Mouse (Mus musculus) kidney, embryonic 15.5 days (tissue): ENCODE measurements at regions not wholly inside any gene's neighbourhood (a gene's known extent, or its start where the extent isn't known, plus 50 kb on each side); places are given as distances from the start of the nearest gene placed in this dataset.

ENCODE experiments used
- ATAC-seq: fragments of 200-750 bp; cut with Nextera tagmentation; replicated peaks from 2 replicates; pipeline ENCODE4 v1.8.0; 2017; ENCODE audit warnings: moderate TSS enrichment; ENCODE audit not compliant: low FRiP score
- H3K27ac ChIP-seq: fragments of 300-500 bp; sonication (generic); 2 replicates; pipeline ENCODE4 v1.5.1; 2015; ENCODE audit warnings: mild to moderate bottlenecking, inconsistent platforms
- H3K27me3 ChIP-seq: fragments of 300-500 bp; sonication (generic); 2 replicates; pipeline ENCODE4 v1.6.1; 2015; ENCODE audit warnings: inconsistent platforms
- H3K36me3 ChIP-seq: fragments of 300-500 bp; sonication (generic); 2 replicates; pipeline ENCODE4 v1.6.1; 2015; ENCODE audit warnings: inconsistent platforms
- H3K4me1 ChIP-seq: fragments of 300-500 bp; sonication (generic); 2 replicates; pipeline ENCODE4 v1.6.1; 2015; ENCODE audit warnings: inconsistent platforms
- H3K4me2 ChIP-seq: fragments of 300-500 bp; sonication (generic); 2 replicates; pipeline ENCODE4 v1.6.1; 2015; ENCODE audit warnings: moderate library complexity, mild to moderate bottlenecking, inconsistent platforms
- H3K4me3 ChIP-seq: fragments of 300-500 bp; sonication (generic); replicated peaks from 2 replicates; pipeline ENCODE4 v1.5.1; 2015; ENCODE audit warnings: mild to moderate bottlenecking, inconsistent platforms
- H3K9ac ChIP-seq: fragments of 300-500 bp; sonication (generic); 2 replicates; pipeline ENCODE4 v1.6.1; 2015; ENCODE audit warnings: mild to moderate bottlenecking, inconsistent platforms
- H3K9me3 ChIP-seq: fragments of 300-500 bp; sonication (generic); replicated peaks from 2 replicates; pipeline ENCODE4 v1.6.1; 2016; ENCODE audit warnings: inconsistent platforms
- WGBS: fragments of 180-500 bp; shearing (Covaris S2); methylation state at CpG from one replicate; pipeline ENCODE4 v1.1.7; 2015; ENCODE audit warnings: mixed read lengths; 5-methylcytosine and 5-hydroxymethylcytosine counted together

- 82% methylated on average over 1 of the region's 1 CpGs for WGBS
- no peak overlapping the region for H3K4me3 ChIP-seq
- no peak for ATAC-seq
- no peak overlapping the region for H3K9ac ChIP-seq
- no peaks in the 10 kb centered on the region for H3K36me3 ChIP-seq
- no peaks in the 10 kb centered on the region for H3K4me1 ChIP-seq
- no peaks in the 10 kb centered on the region for H3K27me3 ChIP-seq
- H3K27ac ChIP-seq, result no peak overlapping the region
- H3K9me3 ChIP-seq, result no peaks in the 10 kb centered on the region
- no peak overlapping the region for H3K4me2 ChIP-seq
Observed at GRCm38 (mm10) chr11:56341731-56342130, 300.9 kb upstream of the Nmur2 start.

GRCm38 (mm10) chr11:56341040-56341439 lies 300.2 kb upstream of the Nmur2 start:
- ATAC-seq, result no peak
- 72% methylated on average over 2 of the region's 2 CpGs for WGBS
- H3K4me1 ChIP-seq, result no peaks in the 10 kb centered on the region
- no peak overlapping the region for H3K9ac ChIP-seq
- H3K27me3 ChIP-seq, result no peaks in the 10 kb centered on the region
- H3K36me3 ChIP-seq, result no peaks in the 10 kb centered on the region
- no peak overlapping the region for H3K4me3 ChIP-seq
- no peak overlapping the region for H3K27ac ChIP-seq
- no peak overlapping the region for H3K4me2 ChIP-seq
- no peaks in the 10 kb centered on the region for H3K9me3 ChIP-seq

GRCm38 (mm10) chr11:56338511-56338910 lies 297.7 kb upstream of the Nmur2 start:
- WGBS, result 70% methylated on average over 2 of the region's 2 CpGs
- Histone ChIP-seq H3K27me3 (no peaks in the 10 kb centered on the region), H3K9ac (no peak overlapping the region), H3K27ac (no peak overlapping the region), H3K9me3 (no peaks in the 10 kb centered on the region), H3K4me3 (no peak overlapping the region), H3K4me2 (no peak overlapping the region), H3K36me3 (no peaks in the 10 kb centered on the region), H3K4me1 (no peaks in the 10 kb centered on the region)
- no peak for ATAC-seq

DNA sequence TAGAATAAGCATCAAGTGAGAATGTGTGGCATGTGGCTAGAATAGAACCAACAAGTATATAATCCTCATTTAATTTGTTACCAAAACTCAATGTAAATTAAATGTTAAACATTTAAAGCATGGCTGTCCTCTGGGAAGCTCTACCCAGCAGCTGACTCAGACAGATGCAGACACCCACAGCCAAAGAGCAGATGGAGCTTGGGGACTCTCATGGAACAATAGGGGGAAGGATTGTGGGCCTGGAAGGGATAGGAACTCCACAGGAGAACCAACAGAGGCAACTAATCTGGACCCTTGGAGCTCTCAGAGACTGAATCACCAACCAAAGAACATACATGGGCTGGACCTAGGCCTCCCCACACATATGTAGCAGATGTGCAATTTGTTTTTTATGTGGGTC lies 295.1 kb upstream of the Nmur2 start:
- no peak overlapping the region for H3K4me3 ChIP-seq
- H3K4me1 ChIP-seq, result no peaks in the 10 kb centered on the region
- H3K4me2 ChIP-seq, result no peak overlapping the region
- no peak overlapping the region for H3K27ac ChIP-seq
- no peaks in the 10 kb centered on the region for H3K9me3 ChIP-seq
- no peaks in the 10 kb centered on the region for H3K36me3 ChIP-seq
- ATAC-seq, result no peak
- H3K27me3 ChIP-seq, result no peaks in the 10 kb centered on the region
- no peak overlapping the region for H3K9ac ChIP-seq

DNA sequence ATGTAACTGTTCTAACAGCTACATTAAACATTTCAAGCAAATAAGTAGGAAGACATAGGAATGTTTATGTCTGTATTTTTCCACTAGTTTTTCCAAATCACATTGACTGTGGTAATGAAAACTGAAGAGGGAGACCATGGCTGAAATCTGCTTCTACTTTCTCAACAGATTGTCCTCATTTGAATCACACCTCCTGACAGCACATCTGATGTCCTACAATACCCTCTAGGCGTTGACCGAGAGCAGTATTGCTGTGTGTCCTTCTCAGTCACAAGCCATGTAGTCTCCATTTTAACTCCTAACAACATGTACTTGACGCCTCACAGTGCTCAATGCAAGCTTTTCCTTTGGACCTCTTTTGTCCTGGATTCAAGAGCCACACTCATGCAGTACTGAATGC lies 279.5 kb upstream of the Nmur2 start:
- no peak overlapping the region for H3K9ac ChIP-seq
- no peaks in the 10 kb centered on the region for H3K9me3 ChIP-seq
- no peak overlapping the region for H3K4me2 ChIP-seq
- H3K4me1 ChIP-seq, result no peaks in the 10 kb centered on the region
- H3K27ac ChIP-seq, result no peak overlapping the region
- whole genome bisulfite sequencing, result 88% methylated on average over 3 of the region's 3 CpGs
- no peaks in the 10 kb centered on the region for H3K36me3 ChIP-seq
- no peak overlapping the region for H3K4me3 ChIP-seq
- H3K27me3 ChIP-seq, result no peaks in the 10 kb centered on the region
- ATAC-seq, result no peak

DNA sequence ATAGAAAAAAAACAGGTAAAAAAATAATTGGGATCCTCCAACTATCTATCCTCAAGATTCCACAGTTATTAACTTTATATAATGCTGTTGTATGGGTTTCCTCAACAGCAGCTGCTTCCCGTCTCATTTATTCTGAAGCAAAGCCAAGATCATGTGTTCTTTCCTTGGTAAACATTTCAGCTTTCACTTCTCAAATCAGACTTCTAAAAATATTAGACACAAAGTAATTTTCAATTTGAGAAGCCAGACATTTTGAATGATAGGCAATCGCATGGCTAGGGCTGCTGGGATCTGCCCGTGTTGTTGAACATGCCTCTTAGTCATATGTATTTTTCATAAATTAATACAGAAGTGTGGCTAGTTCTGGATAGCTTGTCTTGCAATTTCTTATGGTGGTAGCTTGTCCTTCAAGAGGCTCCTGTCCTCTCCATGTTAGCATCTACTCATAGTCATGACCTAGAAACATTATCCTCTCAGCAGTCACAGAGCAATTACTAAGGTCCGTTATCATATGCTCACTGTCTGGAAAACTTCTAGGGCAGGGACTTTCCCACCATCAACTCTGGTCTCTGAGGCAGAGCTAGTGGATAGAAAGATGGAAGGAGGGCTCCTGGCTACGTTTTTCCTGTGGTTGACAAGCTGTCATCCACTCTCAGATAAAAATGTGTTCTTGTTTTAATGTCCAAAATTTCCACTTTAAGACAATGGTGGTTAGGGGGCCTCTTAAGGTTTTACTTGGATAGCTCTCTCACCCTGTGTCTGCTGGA lies 274.6 kb upstream of the Nmur2 start:
- no peak for ATAC-seq
- Histone ChIP-seq H3K9ac (no peak overlapping the region), H3K27me3 (no peaks in the 10 kb centered on the region), H3K4me2 (no peak overlapping the region), H3K27ac (no peak overlapping the region), H3K4me1 (no peaks in the 10 kb centered on the region), H3K36me3 (no peaks in the 10 kb centered on the region), H3K9me3 (no peaks in the 10 kb centered on the region), H3K4me3 (no peak overlapping the region)
- WGBS, result 78% methylated on average over 5 of the region's 5 CpGs

GRCm38 (mm10) chr11:56309549-56309948 lies 268.7 kb upstream of the Nmur2 start:
- no peaks in the 10 kb centered on the region for H3K4me1 ChIP-seq
- no peak overlapping the region for H3K4me2 ChIP-seq
- H3K4me3 ChIP-seq, result no peak overlapping the region
- H3K9ac ChIP-seq, result no peak overlapping the region
- ATAC-seq, result no peak
- no peaks in the 10 kb centered on the region for H3K36me3 ChIP-seq
- H3K27ac ChIP-seq, result no peak overlapping the region
- no peaks in the 10 kb centered on the region for H3K27me3 ChIP-seq
- no peaks in the 10 kb centered on the region for H3K9me3 ChIP-seq
- 97% methylated on average over 1 of the region's 1 CpGs for WGBS

GRCm38 (mm10) chr11:56308383-56309105 lies 267.7 kb upstream of the Nmur2 start:
- H3K4me3 ChIP-seq, result no peak overlapping the region
- H3K27ac ChIP-seq, result no peak overlapping the region
- no peak overlapping the region for H3K9ac ChIP-seq
- no peaks in the 10 kb centered on the region for H3K4me1 ChIP-seq
- no peaks in the 10 kb centered on the region for H3K36me3 ChIP-seq
- H3K4me2 ChIP-seq, result no peak overlapping the region
- H3K9me3 ChIP-seq, result no peaks in the 10 kb centered on the region
- no peaks in the 10 kb centered on the region for H3K27me3 ChIP-seq
- ATAC-seq, result no peak
- WGBS, result 91% methylated on average over 5 of the region's 5 CpGs

DNA sequence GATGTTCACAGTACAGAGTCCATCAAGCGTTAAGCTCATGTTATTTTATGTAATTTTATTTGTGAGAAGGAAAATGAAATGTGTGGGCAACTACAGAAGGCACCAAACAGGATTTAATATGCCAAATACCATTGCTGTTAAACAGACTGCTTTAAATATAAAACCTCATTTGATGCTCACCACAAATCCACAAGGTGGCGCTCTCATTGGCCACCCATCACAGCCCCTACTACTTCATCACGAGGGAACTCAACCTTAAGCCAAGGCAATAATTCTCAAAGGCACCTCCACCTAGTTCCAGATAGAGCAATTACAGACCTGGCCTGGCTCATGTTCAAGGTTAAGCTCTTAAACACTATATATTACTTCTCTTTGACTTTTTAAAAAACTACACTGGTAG lies 266.2 kb upstream of the Nmur2 start:
- no peaks in the 10 kb centered on the region for H3K4me1 ChIP-seq
- ATAC-seq, result no peak
- H3K27me3 ChIP-seq, result no peaks in the 10 kb centered on the region
- no peak overlapping the region for H3K4me2 ChIP-seq
- no peak overlapping the region for H3K9ac ChIP-seq
- H3K4me3 ChIP-seq, result no peak overlapping the region
- H3K9me3 ChIP-seq, result no peaks in the 10 kb centered on the region
- H3K27ac ChIP-seq, result no peak overlapping the region
- 33% methylated on average over 3 of the region's 3 CpGs for WGBS
- no peaks in the 10 kb centered on the region for H3K36me3 ChIP-seq

DNA sequence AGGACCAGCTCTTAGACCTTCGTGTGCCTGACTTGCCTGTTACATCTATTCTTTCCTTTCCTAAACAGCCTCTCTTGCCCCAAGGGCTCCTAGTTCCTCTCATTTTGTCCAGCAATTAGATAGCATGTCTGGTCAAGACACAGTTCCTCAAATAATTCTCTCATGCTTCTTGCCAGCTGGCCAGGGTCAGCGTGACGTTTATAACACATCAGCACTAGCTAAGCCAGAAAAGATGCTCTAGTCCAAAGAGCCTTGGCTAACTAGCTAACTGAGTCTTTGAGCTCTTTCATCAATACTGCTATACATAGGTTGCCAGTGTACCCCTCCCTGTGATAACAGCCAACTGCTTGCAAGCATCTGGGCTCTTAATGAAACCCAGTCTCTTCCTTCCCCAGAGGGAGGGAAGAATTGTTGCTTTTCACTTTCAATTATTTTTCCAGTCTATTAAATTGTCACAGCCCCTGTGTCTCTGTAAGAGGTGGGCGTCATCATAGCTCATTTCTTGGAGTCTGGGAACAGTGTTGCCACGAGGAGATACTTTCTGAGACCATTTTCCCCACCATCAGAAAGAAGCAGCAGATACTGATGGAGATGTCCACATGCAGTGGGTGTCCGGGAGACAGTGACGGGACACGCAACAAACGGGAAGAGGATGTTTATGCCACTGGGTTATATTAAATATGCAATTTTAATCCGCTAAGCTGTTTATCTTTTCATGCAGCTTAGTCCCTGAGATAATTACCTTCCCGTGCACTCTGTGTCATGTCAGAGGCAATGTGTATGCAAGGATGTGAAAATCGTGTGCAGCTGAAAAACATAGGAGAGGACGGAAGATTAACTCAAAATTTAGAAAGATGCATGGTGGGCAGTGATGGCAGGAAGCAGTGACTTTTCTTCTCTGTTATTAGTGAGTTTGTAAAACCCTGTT lies 250.1 kb upstream of the Nmur2 start:
- Histone ChIP-seq H3K4me2 (no peak overlapping the region), H3K4me1 (no peaks in the 10 kb centered on the region), H3K36me3 (no peaks in the 10 kb centered on the region), H3K27me3 (no peaks in the 10 kb centered on the region), H3K9ac (no peak overlapping the region), H3K4me3 (no peak overlapping the region), H3K9me3 (no peaks in the 10 kb centered on the region), H3K27ac (no peak overlapping the region)
- WGBS, result 79% methylated on average over 13 of the region's 13 CpGs
- ATAC-seq, result no peak

GRCm38 (mm10) chr11:56285575-56286260 lies 244.9 kb upstream of the Nmur2 start:
- no peaks in the 10 kb centered on the region for H3K9me3 ChIP-seq
- H3K9ac ChIP-seq, result no peak overlapping the region
- H3K4me3 ChIP-seq, result no peak overlapping the region
- H3K36me3 ChIP-seq, result no peaks in the 10 kb centered on the region
- no peaks in the 10 kb centered on the region for H3K4me1 ChIP-seq
- no peaks in the 10 kb centered on the region for H3K27me3 ChIP-seq
- H3K4me2 ChIP-seq, result no peak overlapping the region
- WGBS, result 51% methylated on average over 2 of the region's 2 CpGs
- no peak for ATAC-seq
- no peak overlapping the region for H3K27ac ChIP-seq
